Mouse (Mus musculus) midbrain, embryonic 11.5 days (tissue): ENCODE results near the gene Rbm38. TPM values are rescaled to one million over a fixed set of nuclear protein-coding genes. Genes with fewer than 3 reads are reported as not detected.

Source experiments
- ATAC-seq: fragments of 200-750 bp; cut with Nextera tagmentation; 2 replicates; pipeline ENCODE4 v1.8.0; 2017; ENCODE audit warnings: moderate TSS enrichment, moderate library complexity; ENCODE audit not compliant: low FRiP score
- DNase-seq: peaks from one replicate; pipeline ENCODE4 v3.0.0; 2015; ENCODE audit warnings: low spot score; ENCODE audit errors: missing footprints
- H3K27ac ChIP-seq: fragments of 300-500 bp; sonication (generic); 2 replicates; pipeline ENCODE4 v1.5.1; 2014; ENCODE audit warnings: low read depth, low read length
- H3K27me3 ChIP-seq: fragments of 300-500 bp; sonication (generic); 2 replicates; pipeline ENCODE4 v1.6.1; 2014; ENCODE audit warnings: mild to moderate bottlenecking, low read length, moderate library complexity, mixed read lengths; ENCODE audit not compliant: control insufficient read depth, insufficient read depth
- H3K36me3 ChIP-seq: fragments of 300-500 bp; sonication (generic); 2 replicates; pipeline ENCODE4 v1.6.1; 2014; ENCODE audit warnings: mild to moderate bottlenecking, low read length, moderate library complexity, mixed read lengths; ENCODE audit not compliant: control insufficient read depth, insufficient read depth
- H3K4me1 ChIP-seq: fragments of 300-500 bp; sonication (generic); 2 replicates; pipeline ENCODE4 v1.6.1; 2014; ENCODE audit warnings: low read length; ENCODE audit not compliant: control insufficient read depth, insufficient read depth
- H3K4me2 ChIP-seq: fragments of 300-500 bp; sonication (generic); 2 replicates; pipeline ENCODE4 v1.6.1; 2014; ENCODE audit warnings: mild to moderate bottlenecking, moderate library complexity
- H3K4me3 ChIP-seq: fragments of 300-500 bp; sonication (generic); 2 replicates; pipeline ENCODE4 v1.5.1; 2014; ENCODE audit warnings: low read depth, low read length
- H3K9ac ChIP-seq: fragments of 300-500 bp; sonication (generic); 2 replicates; pipeline ENCODE4 v1.6.1; 2014; ENCODE audit warnings: low read length
- H3K9me3 ChIP-seq: fragments of 300-500 bp; sonication (generic); 2 replicates; pipeline ENCODE4 v1.6.1; 2016; ENCODE audit warnings: low read length; ENCODE audit not compliant: control insufficient read depth
- WGBS: fragments of 180-500 bp; shearing (Covaris S2); extraction: QIAGEN DNeasy Blood & Tissue Kit; methylation state at CpG from one replicate; pipeline ENCODE4 v1.1.7; 2014; 5-methylcytosine and 5-hydroxymethylcytosine counted together
- polyA plus RNA-seq: library from polyadenylated mRNA; unstranded; fragments of >200 nt; fragmentation: Nextera tagmentation; extraction: Ambion mirVana; gene quantifications from 2 replicates; pipeline ENCODE4 v1.2.1, GENCODE M21; 2014

The Rbm38 gene
- polyA plus RNA-seq, 1 experiment from 2014 or later, result 77.3 TPM

DNA sequence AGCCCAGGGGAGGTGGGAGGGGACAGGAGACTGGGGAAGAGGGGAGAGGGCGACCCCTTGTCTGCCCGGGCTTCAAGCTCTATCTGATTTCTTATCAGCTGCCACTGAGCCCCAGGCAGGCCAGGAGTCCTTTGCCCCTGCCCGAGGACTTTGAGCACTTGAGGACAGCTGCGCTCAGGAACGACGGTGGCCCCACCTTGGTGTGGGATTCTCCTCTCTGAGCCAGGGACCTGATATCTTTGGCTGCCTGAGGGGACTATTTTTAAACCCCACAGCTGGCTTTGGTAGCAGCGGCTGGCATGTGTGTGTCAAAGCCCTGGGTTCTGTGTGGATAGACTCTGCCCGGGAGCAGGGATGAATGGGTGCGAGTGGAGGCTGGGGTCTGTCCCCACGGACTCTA lies 37.3 kb downstream of the Rbm38 start:
- no peak for ATAC-seq
- H3K9ac ChIP-seq, result no peak overlapping the region
- no peak overlapping the region for H3K4me3 ChIP-seq
- WGBS, result 73% methylated on average over 10 of the region's 10 CpGs
- no peak overlapping the region for H3K4me2 ChIP-seq
- H3K4me1 ChIP-seq, result no peaks in the 10 kb centered on the region
- no peak for DNase-seq
- H3K27me3 ChIP-seq, result no peaks in the 10 kb centered on the region
- H3K36me3 ChIP-seq, result no peaks in the 10 kb centered on the region
- H3K9me3 ChIP-seq, result no peaks in the 10 kb centered on the region
- H3K27ac ChIP-seq, result no peak overlapping the region

DNA sequence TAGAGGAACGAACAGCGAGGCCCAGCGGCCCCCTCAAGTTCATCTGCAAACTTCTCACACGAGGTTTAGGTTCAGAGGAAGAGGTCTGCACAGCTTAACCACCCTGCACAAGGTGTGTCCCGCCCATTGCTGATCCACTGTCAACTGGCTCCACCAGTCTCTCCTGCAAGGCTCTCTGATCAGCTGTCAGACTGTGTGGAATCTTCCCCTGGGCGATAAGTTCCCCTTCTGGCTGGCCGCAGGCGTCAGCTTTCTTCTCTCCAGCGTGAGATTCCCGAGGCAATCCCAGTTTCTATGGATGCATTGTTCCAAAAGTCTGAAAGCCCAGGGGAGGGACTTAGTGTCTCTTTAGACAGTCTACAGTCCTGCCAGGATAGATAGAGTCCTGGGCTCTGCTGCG lies 38.0 kb downstream of the Rbm38 start:
- DNase-seq, result no peak
- WGBS, result 44% methylated on average over 11 of the region's 11 CpGs

DNA sequence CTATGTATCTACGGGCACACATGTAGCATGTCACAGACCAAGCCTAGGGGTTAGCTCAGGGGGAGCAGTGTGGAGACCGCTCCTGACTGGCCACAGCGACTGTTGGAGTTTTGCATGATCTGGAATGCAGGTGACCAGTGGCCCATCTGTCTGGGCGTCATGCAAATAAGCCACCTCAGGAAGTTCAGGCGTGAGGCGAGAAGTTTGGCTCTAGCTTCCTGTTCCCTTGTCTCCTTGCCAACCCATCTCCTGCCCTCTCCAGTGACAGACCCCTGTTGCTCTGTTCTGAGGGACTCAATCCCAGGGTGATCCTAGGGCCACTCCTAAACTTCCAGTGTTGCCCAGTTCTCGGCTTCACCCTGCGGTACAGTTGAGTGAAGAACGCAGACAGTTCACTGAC lies 40.2 kb downstream of the Rbm38 start:
- Histone ChIP-seq H3K27ac (no peak overlapping the region), H3K36me3 (no peaks in the 10 kb centered on the region), H3K4me3 (no peak overlapping the region), H3K9ac (no peak overlapping the region), H3K4me1 (no peaks in the 10 kb centered on the region), H3K4me2 (no peak overlapping the region), H3K27me3 (no peaks in the 10 kb centered on the region), H3K9me3 (no peaks in the 10 kb centered on the region)
- WGBS, result 90% methylated on average over 9 of the region's 9 CpGs
- no peak for DNase-seq
- ATAC-seq, result no peak

More for the DNA sequence above, 38.0 kb downstream of the Rbm38 start:
- Histone ChIP-seq H3K4me1 (no peaks in the 10 kb centered on the region), H3K36me3 (no peaks in the 10 kb centered on the region), H3K9me3 (no peaks in the 10 kb centered on the region), H3K27ac (no peak overlapping the region), H3K4me2 (no peak overlapping the region), H3K9ac (no peak overlapping the region), H3K4me3 (no peak overlapping the region), H3K27me3 (no peaks in the 10 kb centered on the region)
- no peak for ATAC-seq

DNA sequence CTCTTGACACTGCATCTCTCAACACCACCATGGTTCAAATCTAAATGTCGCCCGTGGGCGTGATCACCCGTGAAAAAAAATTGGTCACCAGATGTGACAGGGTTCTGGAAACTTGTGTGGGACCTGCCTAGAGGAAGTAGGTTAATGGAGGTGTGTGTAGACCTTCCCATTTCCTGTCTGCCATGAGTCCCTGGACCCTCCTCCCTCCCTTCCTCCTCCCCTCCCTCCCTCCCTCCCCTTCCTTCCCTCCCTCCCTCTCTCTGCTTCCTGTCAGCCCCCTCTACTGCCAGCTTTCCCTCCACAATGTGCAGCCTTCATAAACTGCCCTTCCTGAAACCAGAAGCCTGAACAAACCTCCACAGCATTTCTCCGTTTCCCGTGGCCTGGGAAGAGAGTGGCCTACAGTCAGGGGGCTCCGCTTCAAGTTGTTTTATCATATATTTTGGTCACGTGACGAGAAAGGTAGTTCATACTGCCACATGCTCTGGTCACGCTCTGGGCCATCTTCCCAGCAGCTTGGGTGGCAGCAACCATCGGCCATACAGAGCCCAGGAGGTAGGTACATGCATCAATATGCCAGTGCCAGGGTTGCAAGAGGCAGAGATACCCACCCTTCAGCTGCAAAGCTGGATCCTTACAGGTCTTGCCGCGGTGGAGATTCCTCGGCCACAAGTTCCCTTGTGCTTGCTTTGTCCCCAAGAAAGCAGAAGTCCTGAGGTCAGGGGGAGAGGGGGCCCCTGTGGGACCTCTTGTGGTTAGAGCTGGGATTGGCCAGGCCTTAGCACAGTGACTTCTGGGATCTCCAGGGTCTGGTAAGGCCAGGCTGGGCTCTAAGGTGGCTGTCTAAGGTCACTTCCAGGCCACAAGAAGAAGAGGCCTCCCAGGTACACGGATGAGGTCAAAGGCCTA lies 41.4 kb downstream of the Rbm38 start:
- Histone ChIP-seq H3K27me3 (no peaks in the 10 kb centered on the region), H3K27ac (no peak overlapping the region), H3K4me3 (no peak overlapping the region), H3K4me2 (no peak overlapping the region), H3K9me3 (no peaks in the 10 kb centered on the region), H3K4me1 (no peaks in the 10 kb centered on the region), H3K9ac (no peak overlapping the region), H3K36me3 (no peaks in the 10 kb centered on the region)
- 80% methylated on average over 15 of the region's 15 CpGs for WGBS
- DNase-seq (no peak), ATAC-seq (no peak)

DNA sequence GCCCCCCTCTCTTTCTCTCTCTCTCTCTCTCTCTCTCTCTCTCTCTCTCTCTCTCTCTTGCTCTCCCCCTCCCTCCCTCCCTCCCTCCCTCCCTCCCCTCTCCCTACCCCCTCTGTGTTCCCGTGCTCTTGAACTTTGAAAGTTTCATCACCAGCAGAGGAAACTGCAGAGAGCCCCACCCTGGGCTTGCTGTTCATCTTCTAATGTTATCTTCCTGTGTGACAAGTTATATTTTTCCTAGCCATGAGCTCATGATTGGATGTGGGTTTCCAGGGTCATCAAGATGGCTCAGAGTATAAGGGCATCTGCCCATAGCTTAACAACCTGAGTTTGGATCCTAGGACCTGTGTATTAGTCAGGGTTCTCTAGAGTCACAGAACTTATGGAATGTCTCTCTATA lies 42.9 kb downstream of the Rbm38 start:
- no peak overlapping the region for H3K4me2 ChIP-seq
- H3K4me1 ChIP-seq, result no peaks in the 10 kb centered on the region
- no peaks in the 10 kb centered on the region for H3K27me3 ChIP-seq
- H3K9me3 ChIP-seq, result no peaks in the 10 kb centered on the region
- no peak overlapping the region for H3K4me3 ChIP-seq
- 67% methylated on average over 1 of the region's 1 CpGs for WGBS
- H3K36me3 ChIP-seq, result no peaks in the 10 kb centered on the region
- DNase-seq (no peak), ATAC-seq (no peak)
- H3K27ac ChIP-seq, result no peak overlapping the region
- H3K9ac ChIP-seq, result no peak overlapping the region

DNA sequence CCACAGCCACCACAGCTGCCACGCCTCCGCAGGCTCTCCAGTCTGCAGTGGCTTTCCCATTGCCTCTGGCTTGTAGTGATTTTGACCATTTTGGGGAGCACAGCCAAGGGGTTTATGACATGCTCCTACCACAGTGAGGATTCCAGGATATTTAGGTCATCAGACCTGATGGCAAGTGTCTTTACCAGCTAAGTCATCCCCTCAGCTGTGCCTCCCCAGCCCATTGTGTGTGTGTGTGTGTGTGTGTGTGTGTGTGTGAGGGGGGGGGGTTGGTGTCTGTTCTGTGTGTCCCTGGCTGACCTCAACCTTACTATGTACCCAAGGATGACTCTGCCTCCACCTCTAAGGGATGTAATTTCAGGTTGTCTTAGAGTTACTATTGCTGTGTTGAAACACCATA lies 44.6 kb downstream of the Rbm38 start:
- Histone ChIP-seq H3K36me3 (no peaks in the 10 kb centered on the region), H3K27me3 (no peaks in the 10 kb centered on the region), H3K9ac (no peak overlapping the region), H3K4me2 (no peak overlapping the region), H3K4me1 (no peaks in the 10 kb centered on the region), H3K27ac (no peak overlapping the region), H3K9me3 (no peaks in the 10 kb centered on the region), H3K4me3 (no peak overlapping the region)
- ATAC-seq (no peak), DNase-seq (no peak)
- WGBS, result 97% methylated on average over 2 of the region's 2 CpGs

DNA sequence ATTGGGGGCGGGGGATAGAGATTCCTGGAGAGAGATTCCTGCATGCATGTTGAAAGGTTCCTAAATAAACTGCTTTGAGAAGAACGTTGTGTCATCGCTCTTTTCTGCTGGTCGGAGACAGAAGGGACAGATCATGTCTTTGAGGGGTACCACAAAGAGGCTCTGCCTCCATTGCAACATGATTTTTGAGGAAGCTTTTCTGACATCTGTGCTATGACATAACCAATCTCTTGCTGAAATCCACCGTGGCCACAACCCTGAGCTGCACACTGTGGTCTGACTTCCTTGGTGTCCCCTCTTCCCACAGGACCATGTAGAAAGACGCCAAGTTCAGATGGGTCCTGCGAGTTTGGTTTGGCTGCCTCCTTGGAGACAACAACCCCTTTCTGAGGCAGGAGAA lies 52.6 kb downstream of the Rbm38 start:
- Histone ChIP-seq H3K27ac (no peak overlapping the region), H3K4me1 (no peaks in the 10 kb centered on the region), H3K36me3 (no peaks in the 10 kb centered on the region), H3K4me3 (no peak overlapping the region), H3K27me3 (no peaks in the 10 kb centered on the region), H3K4me2 (no peak overlapping the region), H3K9me3 (no peaks in the 10 kb centered on the region), H3K9ac (no peak overlapping the region)
- DNase-seq, result no peak
- WGBS, result 90% methylated on average over 7 of the region's 7 CpGs
- ATAC-seq, result no peak

DNA sequence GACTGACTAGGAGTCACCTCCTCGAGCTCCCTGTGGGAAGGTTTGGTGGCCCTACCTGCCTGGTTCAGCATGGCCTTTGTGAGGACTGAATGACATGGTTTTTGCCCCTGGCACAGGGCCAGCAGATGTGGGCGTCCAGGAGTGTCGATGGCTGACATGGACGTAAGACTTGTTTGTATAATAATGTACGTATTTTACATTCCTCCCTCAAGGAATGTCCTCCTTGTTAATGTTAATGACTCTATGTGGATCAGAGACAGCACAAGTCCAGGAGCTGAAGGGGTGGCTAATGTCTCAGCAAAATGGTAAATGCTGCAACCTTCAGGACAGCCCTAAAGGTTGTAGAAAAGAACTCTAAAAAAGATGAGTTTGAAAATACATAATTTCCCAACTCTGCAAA lies 53.4 kb downstream of the Rbm38 start:
- Histone ChIP-seq H3K27ac (no peak overlapping the region), H3K9me3 (no peaks in the 10 kb centered on the region), H3K4me1 (no peaks in the 10 kb centered on the region), H3K27me3 (no peaks in the 10 kb centered on the region), H3K9ac (no peak overlapping the region), H3K36me3 (no peaks in the 10 kb centered on the region), H3K4me2 (no peak overlapping the region), H3K4me3 (no peak overlapping the region)
- DNase-seq (no peak), ATAC-seq (no peak)
- 87% methylated on average over 5 of the region's 5 CpGs for WGBS

DNA sequence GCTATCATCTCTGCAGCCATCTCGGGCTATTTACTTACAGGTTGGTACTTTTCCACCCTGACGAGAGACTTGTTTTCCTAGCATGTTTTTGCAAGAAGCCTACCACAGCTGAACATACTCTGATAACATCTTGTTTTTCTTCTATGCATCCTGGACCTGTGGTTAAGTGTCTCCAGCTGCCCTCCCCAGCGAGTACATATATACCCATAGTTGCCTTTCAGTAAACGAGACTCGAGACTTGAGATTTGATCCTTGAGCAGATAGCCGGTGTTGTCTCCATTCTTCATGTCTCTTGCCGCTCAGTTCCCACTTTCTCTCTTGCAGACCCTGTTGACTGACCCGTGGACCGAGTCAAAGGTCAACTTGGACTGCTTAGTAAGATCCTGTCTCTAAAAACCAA lies 56.6 kb downstream of the Rbm38 start:
- Histone ChIP-seq H3K9me3 (no peaks in the 10 kb centered on the region), H3K9ac (no peak overlapping the region), H3K4me3 (no peak overlapping the region), H3K36me3 (no peaks in the 10 kb centered on the region), H3K4me1 (no peaks in the 10 kb centered on the region), H3K27me3 (no peaks in the 10 kb centered on the region; the same call in 1 of the 2 replicates), H3K27ac (no peak overlapping the region), H3K4me2 (no peak overlapping the region)
- 84% methylated on average over 9 of the region's 9 CpGs for WGBS
- ATAC-seq (no peak), DNase-seq (no peak)
